Mouse (Mus musculus) embryonic fibroblast, embryonic 13.5 days (primary cell): ENCODE data around the gene Erbb3.
"Not testable (repeated sequence)": the region's sequence is repeated elsewhere in the genome, so short reads cannot be mapped to it uniquely, and the experiment has no call there.

Source experiments
- CTCF ChIP-seq: IDR thresholded peaks from 2 replicates; pipeline ENCODE4 v1.5.1; 2011; ENCODE audit warnings: mild to moderate bottlenecking, control low read depth, low read length, moderate library complexity, borderline replicate concordance; ENCODE audit not compliant: insufficient read depth
- POLR2A ChIP-seq: IDR thresholded peaks from 2 replicates; pipeline ENCODE4 v1.6.1; 2011; ENCODE audit warnings: low read depth, mild to moderate bottlenecking, control low read depth, low read length, moderate library complexity

DNA sequence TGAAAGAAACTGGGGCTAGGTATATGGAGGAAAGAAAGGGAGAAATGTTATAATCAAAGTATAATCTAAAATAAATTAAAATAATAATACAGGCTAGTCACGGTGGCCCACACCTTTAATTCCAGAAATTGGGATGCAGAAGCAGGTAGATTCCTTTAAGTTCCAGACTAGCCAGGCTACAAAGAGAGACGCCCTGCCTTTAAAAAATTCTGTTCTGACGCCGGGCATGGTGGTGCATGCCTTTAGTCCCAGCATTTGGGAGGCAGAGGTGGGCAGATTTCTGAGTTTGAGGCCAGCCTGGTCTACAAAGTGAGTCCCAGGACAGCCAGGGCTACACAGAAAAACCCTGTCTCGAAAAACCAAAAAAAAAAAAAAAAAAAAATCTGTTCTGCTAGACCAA lies 40.9 kb upstream of the Erbb3 start:
- TF ChIP-seq POLR2A, CTCF: not testable (repeated sequence)
